Mouse (Mus musculus): ENCODE results near the gene A130010J15Rik. TPM values are rescaled to one million over a fixed set of nuclear protein-coding genes. Genes with fewer than 3 reads are reported as not detected.

The A130010J15Rik gene
- polyA plus RNA-seq, 1 experiment, result not detected

- H3K9me3 ChIP-seq (ENCODE audit: control insufficient read depth, low read length), result no peaks in the 10 kb centered on the region
- no peaks in the 10 kb centered on the region for H3K27me3 ChIP-seq (ENCODE audit: control insufficient read depth)
- TF ChIP-seq TAL1 (IDR thresholded peaks at IDR 0.05; ENCODE audit: low read length), result no peak
- no peaks in the 10 kb centered on the region for H3K36me3 ChIP-seq (ENCODE audit: control insufficient read depth)
- no peak overlapping the region for H3K4me3 ChIP-seq (replicated peaks)
- H3K4me1 ChIP-seq (ENCODE audit: control insufficient read depth), result no peaks in the 10 kb centered on the region
Measured at GRCm38 (mm10) chr1:193226724-193227522, 59.1 kb downstream of the A130010J15Rik start.

Other genes with a start within 250 kb of the A130010J15Rik start
- gene Syt14, start 132.3 kb upstream of the A130010J15Rik start, polyA plus RNA-seq (2012), result 0.41 and 0.53 TPM in 2 replicates
- gene Diexf, start 37.8 kb upstream of the A130010J15Rik start, polyA plus RNA-seq (2012), result 0.07 and 0.21 TPM in 2 replicates
- gene Irf6, start 14.9 kb upstream of the A130010J15Rik start, polyA plus RNA-seq (2012), result not detected in 2 replicates
- 0.22 TPM in 1 of 2 replicates, not detected in the other for gene Traf3ip3, start 33.7 kb downstream of the A130010J15Rik start, polyA plus RNA-seq (2012)
- not detected in 2 replicates for gene Lamb3, start 39.7 kb downstream of the A130010J15Rik start, polyA plus RNA-seq (2012)
- gene Hsd11b1, start 96.0 kb downstream of the A130010J15Rik start, polyA plus RNA-seq (2012), result not detected in 2 replicates
- 0.07 and 0.08 TPM in 2 replicates for gene G0s2, start 105.2 kb downstream of the A130010J15Rik start, polyA plus RNA-seq (2012)
- not detected in 2 replicates for gene Camk1g, start 202.3 kb downstream of the A130010J15Rik start, polyA plus RNA-seq (2012)